ENCODE assay signal across 1 mouse cellular context in the genomic region with DNA sequence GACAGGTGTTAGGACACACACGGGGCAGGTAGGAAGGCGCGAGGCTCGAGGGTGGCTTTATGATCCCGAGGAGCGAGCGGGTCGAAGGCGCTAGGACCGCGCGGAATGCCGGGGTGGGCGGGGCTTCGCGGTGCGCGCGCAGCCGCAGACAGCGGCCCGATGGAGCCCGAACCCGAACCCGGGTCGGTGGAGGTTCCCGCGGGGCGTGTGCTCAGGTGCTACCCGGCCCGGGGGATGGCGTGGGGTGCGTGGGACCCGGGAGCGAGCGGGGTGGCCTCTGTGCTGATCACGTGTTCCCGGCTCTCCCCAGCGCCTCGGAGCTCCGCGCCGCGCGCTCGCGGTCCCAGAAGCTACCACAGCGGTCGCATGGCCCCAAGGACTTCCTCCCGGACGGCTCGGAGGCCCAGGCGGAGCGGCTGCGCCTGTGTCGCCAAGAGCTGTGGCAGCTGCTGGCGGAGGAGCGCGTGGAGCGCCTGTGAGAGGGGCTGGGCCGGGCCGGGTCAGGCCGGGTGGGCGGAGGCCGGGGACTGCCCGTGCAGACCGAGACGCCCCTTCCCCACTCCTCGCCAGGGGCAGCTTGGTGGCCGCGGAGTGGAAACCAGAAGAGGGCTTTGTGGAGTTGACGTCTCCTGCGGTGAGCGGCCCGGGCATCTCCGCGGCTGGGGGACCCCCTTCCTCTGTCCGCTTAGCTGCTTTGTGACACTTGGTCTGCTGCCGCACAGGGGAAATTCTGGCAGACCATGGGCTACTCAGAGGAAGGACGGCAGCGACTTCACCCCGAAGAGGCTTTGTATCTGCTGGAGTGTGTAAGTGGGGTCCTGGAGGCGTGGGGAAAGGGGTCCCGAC.
TF ChIP-seq lines count a peak whose summit lies in the region.

A gene (plus strand): TSS at position 120 of the 846 bp plus-strand sequence.

TF ChIP-seq in CH12.LX, 34 proteins besides CTCF, POLR2A, EP300 and RAD21 (continued from another document):
- TF ChIP-seq NELFE (IDR thresholded peaks at IDR 0.05; ENCODE audit: low read depth, low read length) (peak; percentile 92), MAX (IDR thresholded peaks at IDR 0.05; ENCODE audit: low read length) (peak; percentile 35), BHLHE40 (IDR thresholded peaks at IDR 0.05; ENCODE audit: low read depth, low read length) (peak; percentile 41; the same call in 1 of the 2 replicates), NRF1 (IDR thresholded peaks at IDR 0.05; ENCODE audit: low read depth, low read length) (peak; percentile 90), CHD2 (IDR thresholded peaks at IDR 0.05; ENCODE audit: low read length) (peak; percentile 40; the same call in 1 of the 2 replicates), SMC3 (IDR thresholded peaks at IDR 0.05; ENCODE audit: low read depth, low read length) (no peak; the same call in 1 of the 2 replicates), ZKSCAN1 (IDR thresholded peaks at IDR 0.05; ENCODE audit: borderline replicate concordance, low read depth, low read length) (no peak), GABPA (IDR thresholded peaks at IDR 0.05; ENCODE audit: insufficient replicate concordance, low read depth, low read length) (no peak)
